Mouse (Mus musculus): ENCODE data around the gene Itpr3.

- TF ChIP-seq POLR2A (IDR thresholded peaks at IDR 0.05; ENCODE audit: insufficient read depth, low read depth, low read length) (no peak), CTCF (IDR thresholded peaks at IDR 0.05; ENCODE audit: insufficient read depth, low read depth, low read length) (no peak)
These were observed 101.3 kb downstream of the Itpr3 start for GRCm38 (mm10) chr17:27158439-27158838.

Data from olfactory bulb, adult 2 months (tissue).